Mouse (Mus musculus) embryo, embryonic 11.5 days (tissue): ENCODE data around the gene Srrm3.

Experiments
- DNase-seq: peaks from one replicate; pipeline ENCODE4 v3.0.0-alpha.2; 2012; ENCODE audit warnings: low read depth, low spot score

The Srrm3 gene

DNA sequence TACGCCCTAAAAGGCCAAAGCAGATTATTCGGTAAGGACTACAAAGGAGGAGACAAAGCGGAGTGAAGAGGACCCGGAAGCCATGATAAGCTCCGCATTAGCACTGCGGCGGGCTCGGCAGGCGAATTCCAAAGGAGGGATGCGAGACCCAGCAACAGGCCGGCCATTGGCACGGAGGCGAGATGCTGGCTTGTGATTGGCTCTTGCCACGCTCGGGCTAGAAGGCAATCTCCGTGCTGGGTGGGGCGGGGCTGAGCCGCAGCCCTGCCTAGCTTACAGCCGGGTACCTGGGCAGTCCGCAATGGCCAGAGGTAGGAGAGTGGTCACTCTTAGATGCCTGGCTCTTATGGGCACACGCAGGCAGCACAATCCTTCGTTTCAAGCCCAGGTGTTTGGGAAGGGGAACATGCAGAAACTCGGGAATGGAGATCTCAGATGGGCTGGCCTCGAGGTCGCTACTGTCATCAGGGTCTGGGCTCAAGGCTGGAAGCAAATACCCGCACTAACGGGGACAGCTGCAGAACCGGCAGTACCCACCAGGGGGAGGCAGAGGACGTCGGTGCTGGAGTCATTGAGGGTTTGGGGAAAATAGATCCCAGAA, 97.0 kb downstream of the Srrm3 start:
- DNase-seq = peak; percentile 85

DNA sequence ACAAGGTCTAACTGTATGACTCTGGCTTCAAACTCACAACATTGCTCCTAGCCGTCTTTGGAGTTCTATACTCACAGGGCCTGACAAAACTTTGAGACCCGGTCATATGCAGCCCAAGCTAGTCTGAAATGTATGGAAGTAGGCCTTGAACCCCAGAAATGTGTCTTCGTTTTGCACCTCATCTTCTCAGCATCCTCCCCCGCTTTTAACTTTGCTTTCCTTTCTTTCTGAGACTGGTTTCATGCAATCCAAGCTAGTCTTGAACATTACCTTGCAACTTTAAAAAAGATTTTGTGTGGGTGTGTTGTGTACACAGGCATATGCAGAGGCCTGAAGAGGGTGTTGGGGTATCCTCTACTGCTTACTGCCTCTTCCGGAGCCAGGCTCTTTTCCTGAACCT, 97.6 kb downstream of the Srrm3 start:
- DNase-seq = no peak

DNA sequence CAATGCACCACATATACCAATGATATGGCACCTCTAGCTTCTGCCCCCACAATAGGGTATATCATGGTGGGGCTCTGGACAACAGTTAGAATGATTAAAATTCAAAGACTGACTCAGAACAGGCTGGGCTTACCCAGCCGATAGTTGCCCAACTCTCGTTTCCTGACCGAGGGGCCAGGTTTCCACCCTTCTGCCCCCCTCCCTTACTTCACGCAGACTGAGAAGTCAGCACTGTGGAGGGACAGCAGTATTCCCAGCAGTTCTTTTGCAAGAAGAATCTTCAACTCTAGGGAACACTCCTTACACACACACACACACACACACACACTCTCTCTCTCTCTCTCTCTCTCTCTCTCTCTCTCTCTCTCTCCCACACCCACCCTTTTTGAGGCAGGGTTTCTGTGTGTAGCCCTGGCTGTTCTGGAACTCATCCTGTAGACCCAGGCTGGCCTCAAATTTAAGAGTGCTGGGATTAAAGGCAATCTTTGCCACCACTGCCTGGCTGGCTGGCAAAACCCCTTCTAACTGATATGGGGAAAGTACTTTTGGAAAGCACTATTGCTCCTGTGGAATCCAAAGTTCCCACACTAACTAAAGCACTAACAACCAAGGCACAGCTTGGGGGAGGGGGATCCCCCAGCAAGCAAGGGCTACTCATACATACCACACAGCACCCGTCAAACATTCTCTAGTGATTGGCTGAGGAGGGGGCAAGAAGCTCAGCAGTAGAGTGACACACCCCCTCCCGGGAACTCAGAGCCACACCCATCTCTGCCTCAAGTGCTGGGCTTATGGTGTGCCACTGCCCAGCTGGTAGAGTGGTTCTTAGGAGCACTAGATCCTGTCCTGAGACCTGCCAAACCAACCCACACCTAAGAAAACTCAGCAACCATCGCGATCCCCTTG, 98.9 kb downstream of the Srrm3 start:
- DNase-seq = no peak

DNA sequence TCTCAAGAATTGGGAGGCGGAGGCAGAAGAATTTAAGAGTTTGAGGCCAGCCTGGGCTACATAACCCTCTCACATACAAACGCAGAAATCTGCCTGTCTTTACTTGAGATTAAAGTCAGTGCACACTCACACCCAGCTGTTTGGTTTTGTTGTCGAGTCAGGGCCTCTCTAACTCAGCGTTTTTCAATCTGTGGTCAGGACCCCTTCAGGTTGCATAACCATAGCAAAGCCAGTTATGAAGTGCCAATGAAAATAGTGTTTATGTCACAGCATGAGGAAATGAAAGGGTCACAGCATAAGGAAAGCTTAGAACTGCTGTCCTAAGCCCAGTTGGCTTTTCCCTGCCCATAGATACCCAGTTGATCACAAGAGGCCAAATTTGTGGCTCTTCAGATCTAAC, 100.2 kb downstream of the Srrm3 start:
- no peak for DNase-seq

DNA sequence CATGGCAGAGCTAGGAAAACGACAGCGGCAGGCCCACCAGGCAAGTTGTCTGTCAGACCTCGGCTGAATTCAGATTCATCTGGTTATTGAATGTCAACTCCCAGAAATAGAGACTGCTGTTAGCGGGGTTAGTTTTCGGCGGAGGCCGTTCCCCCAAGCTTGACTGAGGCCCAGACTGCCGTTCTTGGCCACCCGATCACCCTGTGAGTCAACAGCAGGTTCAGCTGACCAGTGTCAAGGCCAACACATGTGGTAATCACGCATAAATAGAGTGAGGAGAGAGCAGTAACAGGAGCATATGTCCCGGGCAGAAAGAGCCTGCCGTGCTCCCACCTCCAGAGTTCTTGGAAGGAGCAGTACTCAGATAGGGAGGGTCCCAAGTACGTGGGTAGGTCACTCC, 100.6 kb downstream of the Srrm3 start:
- DNase-seq = no peak

DNA sequence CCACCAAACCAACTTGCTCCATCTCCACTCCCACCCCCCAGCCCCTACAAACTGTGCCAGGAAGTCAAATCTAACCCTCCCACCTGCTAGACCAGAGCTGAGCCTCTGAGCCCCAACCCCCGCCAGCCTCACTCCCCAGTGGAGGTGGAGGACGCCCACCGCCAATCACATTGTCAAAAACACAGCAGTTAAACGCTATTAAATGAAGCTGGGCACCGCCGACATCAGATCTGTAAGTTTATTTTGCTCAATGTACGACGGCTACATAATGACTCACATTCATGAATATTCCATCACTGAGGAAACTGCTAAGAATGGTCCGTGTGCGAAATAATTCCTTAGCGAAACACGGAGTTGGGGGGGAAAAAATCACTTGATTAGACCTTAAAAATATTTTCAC, 101.5 kb downstream of the Srrm3 start:
- DNase-seq = no peak

DNA sequence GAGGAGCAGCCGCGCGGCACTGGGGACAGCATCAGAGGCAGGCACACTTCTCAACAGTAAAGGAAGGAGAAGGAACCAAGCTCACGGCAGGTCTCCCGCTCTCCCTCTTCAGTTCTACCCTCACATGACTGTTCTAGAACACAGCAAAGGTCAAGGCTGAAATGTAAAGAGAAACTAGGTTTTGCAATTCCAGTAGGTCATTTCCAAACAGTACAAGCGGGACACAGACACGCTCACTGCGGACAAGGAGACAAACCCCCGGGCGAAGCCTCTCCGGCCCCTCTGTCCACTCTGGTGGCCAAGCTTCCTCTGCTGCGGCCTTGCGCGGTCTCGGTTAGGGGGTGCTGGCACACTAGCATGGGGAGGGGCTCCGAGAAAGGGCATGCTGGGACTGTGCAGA, 102.3 kb downstream of the Srrm3 start:
- DNase-seq = no peak

DNA sequence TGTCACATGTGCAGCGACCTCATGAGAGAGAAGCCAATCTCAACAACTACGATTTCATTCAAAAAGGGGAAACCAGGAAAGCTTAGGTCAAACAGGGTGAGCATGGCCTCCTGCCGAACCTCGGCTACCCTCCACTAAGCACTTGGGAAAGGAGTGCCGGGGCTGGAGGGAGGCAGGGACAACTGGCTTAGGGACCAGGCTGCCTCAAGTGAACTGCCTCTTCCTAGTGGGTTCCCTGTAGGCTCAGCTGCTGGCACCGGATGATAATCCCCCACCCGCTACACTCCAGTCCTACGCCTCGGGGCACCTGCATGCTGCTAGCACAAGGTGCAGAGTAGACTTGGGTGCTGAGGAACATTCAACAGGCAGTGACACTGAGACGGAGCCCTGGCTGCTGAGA, 103.0 kb downstream of the Srrm3 start:
- DNase-seq = no peak

DNA sequence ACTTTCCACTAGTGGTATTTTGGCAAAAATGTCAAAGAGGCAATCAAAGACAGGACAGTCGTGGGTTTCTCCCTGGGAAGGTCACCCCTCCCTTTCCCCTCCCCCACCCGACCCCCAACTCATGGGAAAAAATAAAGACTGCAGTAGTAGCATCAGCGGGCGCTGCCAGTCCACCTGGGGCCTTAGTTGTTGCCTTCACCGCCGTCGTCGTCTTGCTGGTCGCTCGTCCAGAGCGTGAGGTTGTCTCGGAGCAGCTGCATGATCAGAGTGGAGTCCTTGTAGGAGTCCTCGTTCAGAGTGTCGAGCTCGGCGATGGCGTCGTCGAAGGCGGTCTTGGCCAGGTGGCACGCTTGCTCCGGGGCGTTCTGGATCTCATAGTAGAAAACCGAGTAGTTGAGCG, 104.1 kb downstream of the Srrm3 start:
- DNase-seq = no peak

DNA sequence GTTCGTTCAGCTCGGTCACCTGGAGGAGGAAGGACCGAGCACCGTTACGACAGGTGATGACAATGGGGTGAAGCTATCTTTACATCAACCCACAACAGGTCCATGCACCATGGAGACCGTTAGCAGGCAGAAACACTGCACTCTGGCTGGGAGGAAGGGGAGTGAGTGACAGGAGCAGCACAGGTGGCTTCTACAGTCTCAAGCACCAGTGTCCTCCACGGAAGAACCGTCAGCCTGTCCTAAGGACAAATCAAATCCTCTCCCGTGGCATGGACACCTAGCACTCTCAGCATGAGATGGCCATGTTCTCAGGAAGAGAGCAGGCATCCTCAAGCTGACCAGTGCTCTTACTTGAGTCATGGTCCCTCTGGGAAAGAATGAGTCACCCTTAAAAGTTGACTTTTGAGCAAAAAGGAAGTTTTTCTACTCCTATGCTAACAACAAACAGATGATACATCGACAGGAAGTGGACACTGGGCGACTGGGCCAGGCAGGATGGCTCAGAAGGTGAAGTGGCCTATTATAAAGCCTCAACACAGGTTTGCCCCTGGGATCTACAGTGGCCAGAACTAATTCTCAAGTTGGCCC, 105.0 kb downstream of the Srrm3 start:
- DNase-seq = no peak

DNA sequence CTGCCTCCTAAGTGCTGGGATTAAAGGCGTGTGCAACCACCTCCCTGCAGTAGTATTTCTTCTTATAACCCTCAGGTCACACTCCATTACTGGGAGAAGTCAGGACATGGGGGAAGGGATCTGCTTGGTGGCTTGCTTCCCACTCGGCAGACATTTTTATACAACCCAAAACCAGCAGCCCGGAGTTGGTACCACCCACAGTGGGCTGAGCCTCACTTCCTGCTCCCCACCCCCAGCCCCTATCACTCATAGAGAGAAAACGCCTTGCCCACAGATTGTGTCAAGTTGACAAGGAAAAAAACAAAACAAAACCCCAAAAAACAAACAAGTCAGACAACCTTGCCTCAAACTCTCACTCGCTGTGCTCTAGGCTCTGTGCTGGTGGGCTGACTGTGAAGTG, 106.5 kb downstream of the Srrm3 start:
- no peak for DNase-seq

DNA sequence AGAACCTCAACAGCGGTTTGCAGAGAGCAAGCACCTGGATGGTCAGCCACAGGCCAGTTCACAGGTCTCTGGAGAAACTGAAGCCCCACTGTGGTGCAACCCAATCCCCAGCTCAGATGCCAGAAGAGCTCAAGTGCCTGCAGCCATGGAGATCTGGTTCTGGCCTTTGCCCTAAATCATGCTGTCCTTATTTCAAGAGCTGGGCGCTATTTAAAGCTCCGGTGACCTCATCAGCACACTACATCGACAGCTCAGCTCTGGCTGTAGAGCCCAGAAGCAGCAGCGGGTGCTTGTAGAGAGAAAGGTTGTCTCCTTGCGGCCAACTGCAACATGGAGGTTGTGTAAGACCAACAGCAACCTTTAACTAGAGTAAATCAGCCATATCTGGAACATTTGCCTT, 107.5 kb downstream of the Srrm3 start:
- no peak for DNase-seq

DNA sequence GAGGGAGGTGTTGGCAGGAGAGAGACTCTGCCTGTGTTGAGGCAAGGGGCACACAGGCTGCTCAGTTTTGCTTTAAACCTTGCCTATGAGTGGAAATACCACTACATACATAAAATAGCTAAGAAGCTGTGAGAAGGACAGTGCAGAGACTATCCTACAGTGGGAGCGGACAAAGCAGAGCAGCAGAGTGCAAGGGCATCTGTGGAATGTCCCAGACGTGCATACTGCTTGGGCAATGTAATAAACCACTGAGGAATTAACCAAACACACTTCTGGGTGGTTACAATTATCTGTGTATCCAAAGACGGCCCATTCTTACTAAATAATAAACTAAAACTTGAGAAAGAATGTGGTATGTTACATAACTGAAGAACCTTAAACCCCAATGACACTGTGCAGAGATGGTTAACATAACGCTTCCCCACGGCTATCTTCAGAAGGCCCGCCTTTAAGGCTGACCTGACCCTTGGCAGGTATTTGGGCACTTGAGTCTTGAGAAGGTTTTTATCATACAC, 109.4 kb downstream of the Srrm3 start:
- DNase-seq = no peak

DNA sequence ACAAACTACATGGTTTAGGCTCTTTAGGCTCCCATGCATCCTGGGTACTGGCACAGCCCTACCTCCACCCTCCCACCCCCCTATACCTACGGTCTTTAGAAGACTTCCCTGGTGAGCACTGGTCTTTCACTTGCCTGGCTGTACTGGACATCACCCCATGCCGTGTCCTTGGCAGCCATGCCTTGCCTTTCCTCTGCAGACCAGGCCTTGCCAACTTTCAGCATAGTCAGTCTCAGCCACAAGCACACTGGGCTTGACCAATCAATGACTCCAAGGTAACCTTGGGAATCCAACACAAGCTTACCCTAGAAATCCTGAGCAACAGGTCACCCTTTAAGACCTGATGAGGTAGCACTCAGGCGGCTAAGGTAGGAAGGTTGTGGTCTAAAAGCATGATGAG, 109.9 kb downstream of the Srrm3 start:
- no peak for DNase-seq

DNA sequence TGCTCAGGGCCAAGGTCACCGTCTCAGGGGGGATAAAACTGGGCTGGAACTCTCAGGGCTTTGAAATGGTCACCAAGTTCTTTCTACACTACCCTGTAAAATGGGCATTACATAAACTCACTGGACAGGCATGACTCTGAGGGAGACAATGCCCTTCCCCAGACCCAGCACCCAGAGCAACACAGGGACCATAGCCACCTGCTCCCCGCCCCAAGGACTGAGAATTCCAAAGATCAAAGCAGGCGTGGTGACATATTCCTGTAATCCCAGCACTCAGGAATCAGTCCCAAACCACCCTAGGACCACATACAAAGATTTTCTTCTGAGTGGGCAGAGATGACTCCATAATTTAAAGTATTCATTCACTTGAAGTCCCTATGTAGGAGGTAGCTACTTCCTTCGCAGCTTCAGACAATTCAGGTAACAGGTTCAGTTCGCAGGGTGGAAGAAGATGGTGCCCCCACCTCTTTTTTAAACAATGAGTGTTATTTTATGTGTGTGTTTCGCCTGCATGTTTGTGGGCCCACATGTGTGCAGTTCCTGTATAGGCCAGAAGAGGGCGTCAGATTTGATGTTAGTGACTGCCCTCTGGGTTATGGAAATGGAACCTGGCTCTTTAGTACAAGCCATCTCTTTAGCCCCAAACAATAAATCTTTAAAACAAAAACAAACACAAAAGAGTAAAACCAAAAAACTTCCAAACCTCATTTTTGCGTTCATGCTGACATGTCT, 110.8 kb downstream of the Srrm3 start:
- DNase-seq = no peak

DNA sequence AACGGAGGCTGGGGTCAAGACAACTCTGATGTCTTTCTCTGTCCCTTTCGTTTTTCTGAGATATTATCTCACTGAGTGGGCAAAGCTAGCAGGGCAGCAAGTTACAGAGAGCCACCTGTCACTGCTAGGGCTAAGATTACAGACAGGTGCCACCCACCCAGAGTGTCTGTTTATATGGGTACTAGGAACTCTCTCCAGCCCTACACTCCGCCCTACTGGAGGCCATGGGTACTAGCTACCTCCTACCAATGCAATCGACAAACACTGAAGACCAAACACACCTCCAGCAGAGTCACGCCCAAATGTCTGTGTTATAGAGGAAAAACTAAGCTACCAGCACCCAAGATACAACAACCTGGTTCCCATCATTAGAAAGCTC, 111.4 kb downstream of the Srrm3 start:
- no peak for DNase-seq

DNA sequence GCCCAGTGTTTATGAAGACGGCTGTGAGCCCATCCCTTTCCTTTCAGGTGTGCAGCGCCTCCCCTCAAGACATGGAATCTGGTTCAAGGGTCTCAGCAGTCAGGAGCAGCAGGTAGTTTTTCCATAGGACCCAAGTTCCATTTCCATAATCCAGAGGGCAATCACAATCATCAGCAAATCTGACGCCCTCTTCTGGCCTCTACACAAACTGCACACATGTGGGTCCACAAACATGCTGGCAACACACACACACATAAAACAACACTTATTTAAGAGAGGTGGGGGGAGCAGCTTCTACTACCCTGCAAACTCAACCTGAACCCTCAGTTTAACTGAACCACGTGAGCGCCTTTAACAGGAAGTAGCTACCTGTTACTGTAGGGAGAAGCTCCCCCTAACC, 111.9 kb downstream of the Srrm3 start:
- no peak for DNase-seq

DNA sequence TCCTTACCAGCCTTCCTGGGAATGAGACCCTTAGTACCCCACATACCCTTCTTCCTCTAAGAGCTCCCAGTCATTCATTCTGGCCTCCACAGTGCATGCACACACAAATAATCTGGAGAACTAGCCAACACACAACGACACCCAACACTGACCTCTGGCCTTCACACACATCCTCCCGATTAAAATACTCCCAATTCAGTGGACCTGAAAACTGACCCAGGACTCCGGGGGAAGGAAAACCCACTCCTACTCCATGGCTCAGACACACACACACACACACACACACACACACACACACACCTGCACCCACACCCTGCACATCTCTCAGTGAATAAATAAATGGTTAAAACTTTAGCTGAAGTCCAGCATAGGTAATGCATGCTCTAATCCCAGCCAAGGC, 113.2 kb downstream of the Srrm3 start:
- DNase-seq = no peak

DNA sequence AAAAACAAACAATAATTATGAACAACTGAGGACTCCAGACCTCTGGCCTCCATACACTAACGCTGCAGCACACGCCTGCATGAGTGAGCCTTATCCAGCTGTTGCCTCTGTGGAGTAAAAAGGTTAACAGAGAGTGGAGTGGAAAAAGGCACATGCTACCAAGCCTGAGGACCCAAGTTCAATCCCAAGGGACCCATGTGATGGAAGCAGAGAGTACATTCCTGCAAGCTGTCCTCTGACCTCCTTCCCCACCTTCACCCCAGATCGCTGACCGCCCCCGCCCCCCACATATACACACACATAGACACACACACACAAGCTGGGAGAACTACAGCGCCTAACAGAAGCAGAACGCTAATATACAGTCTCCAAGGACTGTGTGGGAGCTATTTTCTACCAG, 117.2 kb downstream of the Srrm3 start:
- DNase-seq = no peak
